Mouse (Mus musculus) CH12.LX (cell line): ENCODE data around the gene Pilra.

Experiments
- CTCF ChIP-seq, 2 experiments: IDR thresholded peaks in 1 of 2; conservative IDR thresholded peaks in 1 of 2; 2 replicates each; pipeline ENCODE4 v1.5.1; 2011 to 2012; ENCODE audit warnings: low read depth in 2 of 2, low read length in 2 of 2, improper control_type of control experiment in 1 of 2, inconsistent platforms in 1 of 2, mild to moderate bottlenecking in 1 of 2, moderate library complexity in 1 of 2
- EP300 ChIP-seq: IDR thresholded peaks from 2 replicates; pipeline ENCODE4 v1.6.1; 2011; ENCODE audit warnings: low read length, improper control_type of control experiment
- POLR2A ChIP-seq: IDR thresholded peaks from 2 replicates; pipeline ENCODE4 v1.6.1; 2011; ENCODE audit warnings: low read depth, mild to moderate bottlenecking, improper control_type of control experiment, low read length
- ZC3H11A ChIP-seq: IDR thresholded peaks from 2 replicates; pipeline ENCODE4 v1.6.1; 2012; ENCODE audit warnings: low read depth, mild to moderate bottlenecking, inconsistent platforms, low read length, improper control_type of control experiment
- ZMIZ1 ChIP-seq: IDR thresholded peaks from 2 replicates; pipeline ENCODE4 v1.6.1; 2012; ENCODE audit warnings: low read depth, mild to moderate bottlenecking, inconsistent platforms, low read length, improper control_type of control experiment

DNA sequence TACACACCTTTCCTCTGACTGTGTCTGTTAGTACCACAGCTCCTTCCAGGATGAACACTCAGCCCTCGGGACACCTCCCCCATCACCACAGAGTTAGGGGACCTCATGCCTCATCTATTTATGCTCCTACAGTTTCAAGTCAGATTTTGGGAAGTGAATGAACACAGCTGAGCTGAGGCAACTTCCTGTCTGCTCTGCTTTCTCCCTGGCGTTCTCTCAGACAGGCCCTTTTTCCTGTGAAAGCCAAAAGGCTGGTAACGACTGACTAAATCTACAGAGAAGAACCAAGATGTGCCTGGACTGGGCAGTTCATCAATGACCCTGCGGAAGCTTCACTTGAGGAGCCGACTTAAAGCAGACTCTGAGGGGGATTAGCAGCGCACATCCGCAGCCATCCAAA, 5.8 kb downstream of the Pilra start:
- TF ChIP-seq CTCF (conservative IDR thresholded peaks at IDR 0.05 in 1 of 2, IDR thresholded peaks at IDR 0.05 in 1 of 2; ENCODE audit: low read depth in 2 of 2, low read length in 2 of 2) (no peak), ZC3H11A (no peak), EP300 (no peak), POLR2A (no peak), ZMIZ1 (no peak)
